Mouse (Mus musculus): Measurements from ENCODE around the gene Ptgis. TPM values are rescaled to one million over a fixed set of nuclear protein-coding genes. Genes with fewer than 3 reads are reported as not detected.
"Not testable (repeated sequence)": the region's sequence is repeated elsewhere in the genome, so short reads cannot be mapped to it uniquely, and the experiment has no call there.

Gene Ptgis
- polyA plus RNA-seq, 1 experiment from 2014 or later: 8.1 TPM

- Histone ChIP-seq H3K9me3 (ENCODE audit: control insufficient read depth, low read length) (no peaks in the 10 kb centered on the region), H3K27me3 (ENCODE audit: control insufficient read depth, insufficient read depth, low read length) (no peaks in the 10 kb centered on the region), H3K4me3 (ENCODE audit: low read depth, low read length) (no peak overlapping the region), H3K36me3 (ENCODE audit: control insufficient read depth, insufficient read depth, low read length) (no peaks in the 10 kb centered on the region), H3K27ac (ENCODE audit: low read depth, low read length) (no peak overlapping the region), H3K4me1 (replicated peaks; ENCODE audit: control insufficient read depth, insufficient read depth, low read length) (no peaks in the 10 kb centered on the region), H3K9ac (ENCODE audit: low read length) (no peak overlapping the region), H3K4me2 (ENCODE audit: low read depth, low read length, severe bottlenecking) (no peak overlapping the region)
- DNase-seq (ENCODE audit: low spot score) (no peak), ATAC-seq (replicated peaks; ENCODE audit: low FRiP score) (no peak)
- 95% methylated on average over 12 of the region's 12 CpGs for WGBS
Observed at GRCm38 (mm10) chr2:167213666-167214065, 26.7 kb downstream of the Ptgis start.

DNA sequence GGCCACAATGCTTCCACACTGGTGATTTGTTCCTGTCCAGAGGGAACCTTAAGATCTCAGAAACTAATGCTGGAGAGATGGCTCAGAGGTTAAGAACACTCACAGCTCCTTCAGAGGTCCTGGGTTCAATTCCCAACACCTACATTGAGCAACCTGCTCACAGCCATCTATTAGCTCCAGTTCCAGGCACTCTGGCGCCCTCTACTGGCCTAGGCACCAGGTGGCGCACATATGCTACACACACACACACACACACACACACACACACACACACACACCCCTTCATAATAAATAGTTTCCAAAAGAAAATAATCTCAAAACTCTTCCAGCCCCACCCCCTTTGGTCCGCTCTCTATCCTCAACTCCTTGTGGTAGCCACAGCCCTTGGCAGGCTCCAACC lies 27.3 kb downstream of the Ptgis start:
- no peak for ATAC-seq (replicated peaks; ENCODE audit: low FRiP score)
- no peak for DNase-seq (ENCODE audit: low spot score)

DNA sequence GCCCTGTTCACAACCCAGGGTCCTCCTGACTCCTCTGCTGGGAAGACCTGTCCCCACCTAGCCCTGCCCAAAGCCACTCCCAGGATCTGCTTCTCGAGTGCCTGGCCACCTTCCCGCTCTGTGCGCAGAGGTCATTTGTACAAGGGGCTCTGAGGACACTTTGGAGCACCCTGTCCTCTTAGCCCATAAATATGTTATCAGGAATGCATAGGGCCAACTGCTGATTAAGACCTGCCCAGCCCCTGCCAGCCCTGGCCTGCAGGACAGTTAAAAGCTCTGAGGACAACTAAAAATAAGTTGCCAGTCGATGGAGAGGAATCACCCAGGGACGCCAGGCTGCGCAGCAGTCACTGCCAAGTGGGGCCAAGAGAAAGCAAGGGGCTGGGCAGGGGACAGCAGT lies 27.9 kb downstream of the Ptgis start:
- Histone ChIP-seq H3K9me3 (ENCODE audit: control insufficient read depth, low read length) (no peaks in the 10 kb centered on the region), H3K4me3 (ENCODE audit: low read depth, low read length) (no peak overlapping the region), H3K4me2 (ENCODE audit: low read depth, low read length, severe bottlenecking) (no peak overlapping the region), H3K9ac (ENCODE audit: low read length) (no peak overlapping the region), H3K4me1 (replicated peaks; ENCODE audit: control insufficient read depth, insufficient read depth, low read length) (no peaks in the 10 kb centered on the region), H3K36me3 (ENCODE audit: control insufficient read depth, insufficient read depth, low read length) (no peaks in the 10 kb centered on the region), H3K27ac (ENCODE audit: low read depth, low read length) (no peak overlapping the region), H3K27me3 (ENCODE audit: control insufficient read depth, insufficient read depth, low read length) (no peaks in the 10 kb centered on the region)
- WGBS: 95% methylated on average over 6 of the region's 6 CpGs
- no peak for ATAC-seq (replicated peaks; ENCODE audit: low FRiP score)
- DNase-seq (ENCODE audit: low spot score): no peak

More for the DNA sequence above, 27.3 kb downstream of the Ptgis start:
- no peaks in the 10 kb centered on the region for H3K27me3 ChIP-seq (ENCODE audit: control insufficient read depth, insufficient read depth, low read length)
- 90% methylated on average over 3 of the region's 3 CpGs for WGBS
- H3K9me3 ChIP-seq (ENCODE audit: control insufficient read depth, low read length): no peaks in the 10 kb centered on the region
- no peaks in the 10 kb centered on the region for H3K4me1 ChIP-seq (replicated peaks; ENCODE audit: control insufficient read depth, insufficient read depth, low read length)
- H3K36me3 ChIP-seq (ENCODE audit: control insufficient read depth, insufficient read depth, low read length): no peaks in the 10 kb centered on the region
- H3K9ac ChIP-seq (ENCODE audit: low read length): no peak overlapping the region
- H3K4me2 ChIP-seq (ENCODE audit: low read depth, low read length, severe bottlenecking): no peak overlapping the region
- H3K4me3 ChIP-seq (ENCODE audit: low read depth, low read length): no peak overlapping the region
- H3K27ac ChIP-seq (ENCODE audit: low read depth, low read length): no peak overlapping the region

- H3K4me1 ChIP-seq (replicated peaks; ENCODE audit: control insufficient read depth, insufficient read depth, low read length): no peaks in the 10 kb centered on the region
- ATAC-seq (replicated peaks; ENCODE audit: low FRiP score) (no peak), DNase-seq (ENCODE audit: low spot score) (no peak)
- no peak overlapping the region for H3K27ac ChIP-seq (ENCODE audit: low read depth, low read length)
- no peaks in the 10 kb centered on the region for H3K36me3 ChIP-seq (ENCODE audit: control insufficient read depth, insufficient read depth, low read length)
- no peak overlapping the region for H3K4me3 ChIP-seq (ENCODE audit: low read depth, low read length)
- WGBS: 95% methylated on average over 3 of the region's 3 CpGs
- no peak overlapping the region for H3K4me2 ChIP-seq (ENCODE audit: low read depth, low read length, severe bottlenecking)
- no peaks in the 10 kb centered on the region for H3K27me3 ChIP-seq (ENCODE audit: control insufficient read depth, insufficient read depth, low read length)
- no peaks in the 10 kb centered on the region for H3K9me3 ChIP-seq (ENCODE audit: control insufficient read depth, low read length)
- no peak overlapping the region for H3K9ac ChIP-seq (ENCODE audit: low read length)
Observed at GRCm38 (mm10) chr2:167212089-167212488, 28.3 kb downstream of the Ptgis start.

DNA sequence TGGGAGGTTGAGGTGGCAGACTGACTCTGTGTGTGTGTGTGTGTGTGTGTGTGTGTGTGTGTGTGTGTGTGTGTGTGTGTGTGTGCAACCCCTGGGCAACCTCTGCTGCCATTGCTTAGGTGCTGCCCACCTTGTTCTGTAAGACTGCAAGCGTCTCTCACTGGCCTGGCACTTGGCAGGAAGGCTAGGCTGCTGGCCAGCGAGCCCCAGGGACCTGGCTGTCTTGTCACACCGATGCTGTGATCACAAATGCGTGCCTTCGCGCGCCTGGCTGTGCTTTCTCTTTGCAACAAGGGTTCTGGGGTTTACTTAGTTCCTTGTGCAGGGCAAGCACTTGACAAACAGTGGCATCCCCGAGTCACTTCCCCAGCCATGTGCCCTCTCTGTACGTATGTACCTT lies 30.5 kb downstream of the Ptgis start:
- H3K9me3 ChIP-seq (ENCODE audit: control insufficient read depth, low read length): no peaks in the 10 kb centered on the region
- no peak for ATAC-seq (replicated peaks; ENCODE audit: low FRiP score)
- H3K27me3 ChIP-seq (ENCODE audit: control insufficient read depth, insufficient read depth, low read length): no peaks in the 10 kb centered on the region
- 87% methylated on average over 9 of the region's 9 CpGs for WGBS
- H3K27ac ChIP-seq (ENCODE audit: low read depth, low read length): no peak overlapping the region
- no peaks in the 10 kb centered on the region for H3K4me1 ChIP-seq (replicated peaks; ENCODE audit: control insufficient read depth, insufficient read depth, low read length)
- H3K9ac ChIP-seq (ENCODE audit: low read length): no peak overlapping the region
- no peak overlapping the region for H3K4me2 ChIP-seq (ENCODE audit: low read depth, low read length, severe bottlenecking)
- no peak overlapping the region for H3K4me3 ChIP-seq (ENCODE audit: low read depth, low read length)
- no peaks in the 10 kb centered on the region for H3K36me3 ChIP-seq (ENCODE audit: control insufficient read depth, insufficient read depth, low read length)
- no peak for DNase-seq (ENCODE audit: low spot score)

- Histone ChIP-seq H3K9me3 (ENCODE audit: control insufficient read depth, low read length) (no peaks in the 10 kb centered on the region), H3K9ac (ENCODE audit: low read length) (no peak overlapping the region), H3K4me3 (ENCODE audit: low read depth, low read length) (no peak overlapping the region), H3K4me1 (replicated peaks; ENCODE audit: control insufficient read depth, insufficient read depth, low read length) (no peaks in the 10 kb centered on the region), H3K27ac (ENCODE audit: low read depth, low read length) (no peak overlapping the region), H3K4me2 (ENCODE audit: low read depth, low read length, severe bottlenecking) (no peak overlapping the region), H3K36me3 (ENCODE audit: control insufficient read depth, insufficient read depth, low read length) (no peaks in the 10 kb centered on the region), H3K27me3 (ENCODE audit: control insufficient read depth, insufficient read depth, low read length) (no peaks in the 10 kb centered on the region)
- 88% methylated on average over 3 of the region's 3 CpGs for WGBS
- no peak for ATAC-seq (replicated peaks; ENCODE audit: low FRiP score)
- no peak for DNase-seq (ENCODE audit: low spot score)
Observed at GRCm38 (mm10) chr2:167208984-167209383, 31.4 kb downstream of the Ptgis start.

DNA sequence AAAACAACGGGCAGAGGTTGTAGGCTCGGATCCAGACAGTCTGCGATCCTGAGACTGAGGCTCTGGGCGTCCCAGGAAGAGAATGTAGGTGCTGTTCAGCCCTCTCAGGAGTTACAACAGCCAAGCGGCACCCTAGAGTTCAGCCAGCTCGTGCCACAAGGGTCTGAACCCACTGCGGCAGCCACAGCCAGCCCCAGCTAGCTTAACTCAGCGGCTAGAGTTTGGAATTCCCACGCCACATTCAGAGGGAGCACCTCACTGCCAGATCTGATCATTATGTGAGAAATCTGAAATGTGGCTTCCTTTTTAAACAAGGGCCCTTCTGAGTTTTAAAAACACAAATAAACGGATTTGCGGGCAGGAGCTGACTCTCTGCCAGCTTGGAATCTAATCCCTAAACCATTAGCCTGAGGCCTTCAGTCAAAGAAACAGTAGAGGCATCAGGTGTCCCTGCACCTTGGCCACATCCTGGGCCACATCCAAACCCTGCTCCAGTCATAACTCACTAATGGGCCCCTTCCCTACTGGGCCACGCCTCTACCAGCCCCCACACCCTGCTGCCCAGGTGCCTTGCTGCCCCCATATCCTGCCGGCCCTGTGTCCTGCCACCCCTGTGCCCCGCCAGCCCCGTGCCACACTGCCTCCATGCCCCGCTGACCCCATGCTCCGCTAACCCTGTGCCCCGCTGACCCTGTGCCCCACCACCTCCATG lies 34.3 kb downstream of the Ptgis start:
- Histone ChIP-seq H3K9me3 (ENCODE audit: control insufficient read depth, low read length) (no peaks in the 10 kb centered on the region), H3K27me3 (ENCODE audit: control insufficient read depth, insufficient read depth, low read length) (no peaks in the 10 kb centered on the region), H3K4me2 (ENCODE audit: low read depth, low read length, severe bottlenecking) (no peak overlapping the region), H3K36me3 (ENCODE audit: control insufficient read depth, insufficient read depth, low read length) (no peaks in the 10 kb centered on the region), H3K27ac (ENCODE audit: low read depth, low read length) (no peak overlapping the region), H3K4me3 (ENCODE audit: low read depth, low read length) (no peak overlapping the region), H3K4me1 (replicated peaks; ENCODE audit: control insufficient read depth, insufficient read depth, low read length) (no peaks in the 10 kb centered on the region; the same call in 1 of the 2 replicates), H3K9ac (ENCODE audit: low read length) (no peak overlapping the region)
- no peak for ATAC-seq (replicated peaks; ENCODE audit: low FRiP score)
- 92% methylated on average over 18 of the region's 18 CpGs for WGBS
- DNase-seq (ENCODE audit: low spot score): no peak

DNA sequence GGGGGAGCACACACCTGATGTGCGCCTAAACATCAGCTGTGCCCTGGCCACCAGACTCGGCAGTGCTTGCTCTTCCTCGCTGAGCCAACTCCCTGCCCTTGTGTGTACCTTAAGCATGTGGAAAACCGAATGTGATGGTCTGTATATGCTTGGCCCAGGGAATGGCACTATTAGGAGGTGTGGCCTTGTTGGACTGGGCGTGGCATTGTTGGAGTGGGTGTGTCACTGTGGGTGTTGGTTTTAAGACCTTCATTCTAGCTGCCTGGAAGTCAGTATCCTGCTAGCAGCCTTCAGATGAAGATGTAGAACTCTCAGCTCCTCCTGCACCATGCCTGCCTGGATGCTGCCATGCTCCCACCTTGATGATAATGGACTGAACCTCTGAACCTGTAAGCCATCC lies 35.7 kb downstream of the Ptgis start:
- H3K4me1 ChIP-seq (replicated peaks; ENCODE audit: control insufficient read depth, insufficient read depth, low read length); H3K36me3 ChIP-seq (ENCODE audit: control insufficient read depth, insufficient read depth, low read length); H3K4me3 ChIP-seq (ENCODE audit: low read depth, low read length); H3K27ac ChIP-seq (ENCODE audit: low read depth, low read length); H3K27me3 ChIP-seq (ENCODE audit: control insufficient read depth, insufficient read depth, low read length); DNase-seq (ENCODE audit: low spot score); H3K9me3 ChIP-seq (ENCODE audit: control insufficient read depth, low read length); ATAC-seq (replicated peaks; ENCODE audit: low FRiP score); H3K9ac ChIP-seq (ENCODE audit: low read length); H3K4me2 ChIP-seq (ENCODE audit: low read depth, low read length, severe bottlenecking): not testable (repeated sequence)
- WGBS: 91% methylated on average over 5 of the region's 5 CpGs

GRCm38 (mm10) chr2:167203505-167204166 lies 36.8 kb downstream of the Ptgis start:
- no peaks in the 10 kb centered on the region for H3K36me3 ChIP-seq (ENCODE audit: control insufficient read depth, insufficient read depth, low read length)
- no peak overlapping the region for H3K4me2 ChIP-seq (ENCODE audit: low read depth, low read length, severe bottlenecking)
- no peaks in the 10 kb centered on the region; the same call in 1 of the 2 replicates for H3K4me1 ChIP-seq (replicated peaks; ENCODE audit: control insufficient read depth, insufficient read depth, low read length)
- no peak for ATAC-seq (replicated peaks; ENCODE audit: low FRiP score)
- no peak overlapping the region for H3K9ac ChIP-seq (ENCODE audit: low read length)
- no peak overlapping the region for H3K4me3 ChIP-seq (ENCODE audit: low read depth, low read length)
- no peak overlapping the region for H3K27ac ChIP-seq (ENCODE audit: low read depth, low read length)
- no peaks in the 10 kb centered on the region for H3K9me3 ChIP-seq (ENCODE audit: control insufficient read depth, low read length)
- no peaks in the 10 kb centered on the region for H3K27me3 ChIP-seq (ENCODE audit: control insufficient read depth, insufficient read depth, low read length)
- WGBS: 83% methylated on average over 7 of the region's 7 CpGs
- DNase-seq (ENCODE audit: low spot score): no peak
